Mouse (Mus musculus): ENCODE measurements around the gene Rph3a. TPM values are rescaled to one million over a fixed set of nuclear protein-coding genes. Genes with fewer than 3 reads are reported as not detected.
"Not testable (repeated sequence)": the region's sequence is repeated elsewhere in the genome, so short reads cannot be mapped to it uniquely, and the experiment has no call there.

Rph3a gene
- total RNA-seq, 2 experiments from 2014 or later, result 329 to 347 TPM

DNA sequence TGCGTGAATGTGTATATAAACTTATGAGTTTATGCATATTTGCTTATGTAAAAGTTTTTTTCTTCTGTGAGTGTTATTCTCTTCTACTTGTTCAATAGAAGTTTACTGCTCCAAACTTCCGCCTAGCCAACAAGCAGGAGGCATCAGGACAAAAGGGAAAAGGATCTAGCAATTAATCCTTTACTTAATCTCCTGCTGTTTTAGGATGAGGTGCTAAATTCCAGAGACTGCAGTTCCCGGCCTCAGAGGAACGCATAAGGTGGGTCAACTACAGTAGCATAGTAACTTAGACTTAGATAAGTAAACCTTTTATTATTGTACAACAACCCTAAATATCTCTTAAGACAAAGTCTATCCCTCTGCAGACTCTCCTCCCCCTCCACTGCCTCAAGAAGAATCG lies 75.9 kb downstream of the Rph3a start:
- no peak overlapping the region for H3K4me3 ChIP-seq
- intact Hi-C loops (cut with DNase I), result no loop called here
- DNase-seq (ENCODE audit: extremely low spot score in 1 of 2, low spot score in 2 of 2), result no peak
- H3K27ac ChIP-seq, result no peak overlapping the region
- TF ChIP-seq CTCF (IDR thresholded peaks at IDR 0.05), result no peak

DNA sequence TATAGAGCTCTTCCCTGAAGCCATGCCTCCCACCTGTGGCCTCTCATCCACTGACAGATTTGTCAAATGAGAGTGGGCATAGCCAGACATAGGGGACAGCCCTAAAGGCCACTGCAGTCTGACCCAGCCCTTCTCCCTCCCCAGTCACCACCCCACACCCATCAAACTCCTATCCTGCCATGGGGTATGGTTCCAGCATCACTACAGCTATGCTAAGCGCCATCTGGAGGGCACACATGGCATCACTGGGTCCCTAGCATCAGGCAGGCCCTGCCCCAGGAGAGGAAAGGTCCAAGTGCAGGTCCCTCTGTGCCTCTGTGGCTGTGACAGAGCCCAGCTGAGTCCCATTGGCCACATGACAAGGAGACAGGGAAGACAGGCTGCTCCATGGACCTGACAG lies 82.9 kb downstream of the Rph3a start:
- no peak for DNase-seq (ENCODE audit: extremely low spot score in 1 of 2, low spot score in 2 of 2)
- H3K4me3 ChIP-seq, result no peak overlapping the region
- H3K27ac ChIP-seq, result no peak overlapping the region
- intact Hi-C loops (cut with DNase I), result no loop called here
- TF ChIP-seq CTCF (IDR thresholded peaks at IDR 0.05), result peak; percentile 51

DNA sequence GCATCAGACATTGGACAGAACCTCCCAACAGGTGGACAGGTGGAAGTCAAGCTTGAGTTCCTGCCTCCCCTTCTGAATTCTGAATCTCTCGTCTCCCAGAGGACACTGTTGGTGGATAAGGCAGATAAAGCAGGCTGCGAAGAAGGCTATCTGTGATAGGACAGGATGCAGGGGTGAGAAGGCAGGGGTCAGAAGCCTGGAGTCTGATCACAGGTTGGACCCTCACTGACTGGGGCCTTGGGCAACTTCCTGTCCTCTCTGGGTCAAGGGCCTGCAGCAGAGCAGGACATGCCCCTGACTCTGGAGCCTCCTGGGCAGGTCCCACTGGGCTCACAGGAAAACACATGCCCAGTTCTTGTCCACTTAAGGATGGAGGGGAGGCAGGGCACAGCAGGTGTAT lies 83.6 kb downstream of the Rph3a start:
- H3K27ac ChIP-seq; DNase-seq (ENCODE audit: extremely low spot score in 1 of 2, low spot score in 2 of 2); intact Hi-C loops (cut with DNase I); H3K4me3 ChIP-seq: not testable (repeated sequence)

DNA sequence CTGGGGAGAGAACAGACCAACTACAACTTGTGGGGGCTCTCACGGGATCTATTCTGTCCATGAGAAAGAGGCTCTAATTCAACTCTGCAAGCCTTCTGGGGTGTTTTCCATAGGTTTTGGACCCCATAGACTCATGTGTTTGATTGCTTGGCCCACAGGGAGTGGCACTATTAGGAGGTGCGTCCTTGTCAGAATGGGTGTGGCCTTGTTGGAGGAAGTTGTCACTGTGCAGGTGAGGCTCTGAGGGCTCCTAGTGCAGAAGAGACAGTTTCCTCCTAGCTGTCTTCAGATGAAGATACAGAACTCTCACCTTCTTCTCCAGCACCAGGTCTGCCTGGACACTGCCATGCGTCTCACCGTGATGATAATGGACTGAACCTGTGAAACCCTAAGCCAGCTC lies 85.4 kb downstream of the Rph3a start:
- H3K4me3 ChIP-seq; H3K27ac ChIP-seq; DNase-seq (ENCODE audit: extremely low spot score in 1 of 2, low spot score in 2 of 2): not testable (repeated sequence)
- intact Hi-C loops (cut with DNase I), result loop anchor here (2.0 kb wide), 1 partner anchor 94 kb away; no protein-coding TSS in a partner anchor

DNA sequence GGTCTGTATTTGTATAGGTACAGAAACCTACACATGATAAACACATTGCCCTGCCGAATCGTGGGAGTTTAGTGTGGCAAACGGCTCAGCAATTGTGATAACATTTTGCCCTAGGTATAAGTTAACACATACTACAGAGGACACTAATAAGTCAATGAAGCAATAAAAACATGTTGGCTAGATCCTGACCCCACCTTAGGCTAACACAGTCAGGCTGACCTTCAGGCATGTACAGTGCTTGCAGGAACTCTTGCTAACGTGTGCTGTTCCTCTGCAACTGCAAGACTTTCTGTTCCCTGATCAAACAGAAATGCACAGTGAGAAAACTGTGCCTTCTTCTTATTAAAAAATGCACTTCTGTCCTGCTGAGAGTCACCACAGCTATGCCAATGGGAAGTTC lies 85.9 kb downstream of the Rph3a start:
- no peak for TF ChIP-seq CTCF (IDR thresholded peaks at IDR 0.05)
- no peak overlapping the region for H3K27ac ChIP-seq
- DNase-seq (ENCODE audit: extremely low spot score in 1 of 2, low spot score in 2 of 2), result no peak
- intact Hi-C loops (cut with DNase I), result loop anchor here (2.0 kb wide), 1 partner anchor 93 kb away; no protein-coding TSS in a partner anchor
- no peak overlapping the region for H3K4me3 ChIP-seq

DNA sequence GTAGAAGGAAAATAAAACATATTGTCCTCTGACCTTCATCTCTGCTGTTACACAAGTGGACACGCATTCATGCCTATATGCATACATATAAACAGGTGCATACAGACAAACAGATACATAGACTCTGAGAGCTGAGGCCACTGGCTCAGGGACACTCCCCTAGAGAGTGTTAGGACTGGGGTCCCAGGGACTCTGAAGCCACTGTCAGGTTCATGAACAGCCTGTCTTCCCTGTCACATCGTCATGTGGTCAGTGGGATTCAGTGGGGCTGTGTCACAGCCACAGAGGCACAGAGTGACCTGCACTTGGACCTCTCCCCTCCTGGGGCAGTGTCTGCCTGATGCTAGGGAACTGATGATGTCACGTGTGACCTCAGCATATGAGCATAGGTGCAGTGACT lies 89.6 kb downstream of the Rph3a start:
- no peak for TF ChIP-seq CTCF (IDR thresholded peaks at IDR 0.05)
- Histone ChIP-seq H3K27ac (no peak overlapping the region), H3K4me3 (no peak overlapping the region)
- no peak for DNase-seq (ENCODE audit: extremely low spot score in 1 of 2, low spot score in 2 of 2)
- intact Hi-C loops (cut with DNase I), result no loop called here

DNA sequence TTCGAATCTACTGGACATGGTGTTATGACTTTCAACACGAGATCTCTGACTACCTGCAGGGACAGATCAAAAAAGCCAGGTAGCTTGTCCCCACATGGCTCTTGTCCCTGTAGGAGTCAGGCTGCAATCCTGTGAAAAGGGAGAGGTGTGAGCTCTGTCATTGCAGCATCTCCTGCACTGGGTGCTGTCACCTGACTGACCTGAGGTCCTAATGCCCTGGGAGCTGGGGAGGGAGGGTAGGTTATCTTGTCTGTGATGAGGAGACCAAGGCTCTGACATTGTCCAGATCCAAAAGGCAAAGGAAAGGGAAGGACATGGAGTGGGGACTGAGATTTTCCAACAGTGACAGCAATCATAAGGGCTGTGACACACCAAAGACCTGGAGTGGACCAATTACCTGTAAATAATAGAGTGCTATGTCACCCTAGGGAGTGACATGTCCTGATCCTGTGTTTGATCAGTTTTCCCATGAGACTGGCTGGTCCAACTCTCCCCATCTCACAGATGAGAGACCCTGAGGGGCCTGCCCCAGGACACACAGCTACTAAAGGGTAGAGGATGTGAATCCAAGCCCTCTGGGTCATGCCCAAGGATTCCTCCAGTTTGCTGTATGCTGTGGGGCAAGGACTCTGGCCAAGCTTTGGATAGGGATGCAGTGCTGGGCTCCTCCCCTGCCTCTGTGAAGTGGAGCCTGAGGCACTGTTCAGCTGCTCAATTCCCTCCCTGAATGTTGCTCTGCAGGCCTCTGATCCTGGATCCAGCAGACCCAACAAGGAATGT lies 90.5 kb downstream of the Rph3a start:
- DNase-seq (ENCODE audit: extremely low spot score in 1 of 2, low spot score in 2 of 2); intact Hi-C loops (cut with DNase I): not testable (repeated sequence)

DNA sequence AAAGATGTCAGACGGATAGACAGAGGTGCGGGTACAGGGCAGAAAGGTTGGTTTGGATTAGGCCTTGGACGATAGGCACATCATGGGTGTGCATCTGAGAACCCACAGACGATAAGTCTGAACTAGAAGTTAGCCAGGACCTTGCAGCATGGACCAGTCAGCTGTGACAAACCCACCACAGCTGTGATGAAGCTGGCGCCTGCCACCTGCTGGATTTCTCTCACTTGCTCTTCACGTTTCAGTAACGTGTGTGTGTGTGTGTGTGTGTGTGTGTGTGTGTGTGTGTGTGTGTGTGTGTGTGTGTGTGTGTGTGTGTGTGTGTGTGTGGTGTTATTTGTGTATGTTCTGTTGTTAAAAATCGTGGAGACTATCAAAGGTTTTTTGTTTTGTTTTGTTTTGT lies 95.7 kb downstream of the Rph3a start, which contains the start of gene Oas1d:
Oas1d (plus strand) TSS at position 333 of the 400 bp plus-strand sequence.
- H3K4me3 ChIP-seq; intact Hi-C loops (cut with DNase I); DNase-seq (ENCODE audit: extremely low spot score in 1 of 2, low spot score in 2 of 2); H3K27ac ChIP-seq: not testable (repeated sequence)

More for the DNA sequence above, 90.5 kb downstream of the Rph3a start:
- not testable (repeated sequence) for H3K27ac ChIP-seq, H3K4me3 ChIP-seq

DNA sequence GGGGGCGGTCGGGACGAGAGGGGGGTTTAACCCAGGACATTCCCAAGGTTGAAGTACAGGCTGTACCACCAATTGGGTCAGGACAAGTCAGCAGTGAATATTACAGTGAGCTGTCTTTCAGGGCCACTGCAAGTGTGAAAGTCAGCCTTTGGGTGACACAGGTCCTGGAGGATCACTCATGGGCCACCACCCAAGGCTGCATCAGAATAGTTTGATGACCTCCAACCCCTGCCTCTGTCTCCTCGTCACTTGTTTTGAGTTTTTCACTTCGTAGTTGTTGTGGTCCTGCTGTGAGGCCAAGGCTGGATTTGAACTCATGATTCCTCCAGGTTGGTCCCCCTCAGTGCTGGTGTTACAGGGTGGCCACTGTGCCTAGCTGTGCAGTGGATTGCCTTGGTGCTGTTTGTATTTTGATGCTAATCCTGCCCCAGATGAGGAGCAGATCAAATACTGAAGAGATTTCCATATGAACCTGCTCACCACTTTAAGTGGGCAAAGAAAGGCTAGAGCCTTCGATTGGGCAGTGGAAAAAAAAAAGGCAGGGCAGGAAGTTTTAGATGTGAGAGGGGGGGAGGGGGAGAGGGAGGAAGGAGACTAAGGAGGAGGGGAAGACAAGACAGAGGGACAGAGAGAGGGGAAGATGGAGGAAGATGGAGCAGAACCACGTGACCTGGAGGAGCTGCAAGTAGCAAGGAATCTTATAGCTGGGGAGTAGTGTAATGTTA lies 101.5 kb downstream of the Rph3a start:
- Histone ChIP-seq H3K27ac (no peak overlapping the region), H3K4me3 (no peak overlapping the region)
- DNase-seq (ENCODE audit: extremely low spot score in 1 of 2, low spot score in 2 of 2), result no peak
- intact Hi-C loops (cut with DNase I), result loop anchor here (5.0 kb wide), 1 partner anchor 36 kb away; no protein-coding TSS in a partner anchor
- no peak for TF ChIP-seq CTCF (IDR thresholded peaks at IDR 0.05)

DNA sequence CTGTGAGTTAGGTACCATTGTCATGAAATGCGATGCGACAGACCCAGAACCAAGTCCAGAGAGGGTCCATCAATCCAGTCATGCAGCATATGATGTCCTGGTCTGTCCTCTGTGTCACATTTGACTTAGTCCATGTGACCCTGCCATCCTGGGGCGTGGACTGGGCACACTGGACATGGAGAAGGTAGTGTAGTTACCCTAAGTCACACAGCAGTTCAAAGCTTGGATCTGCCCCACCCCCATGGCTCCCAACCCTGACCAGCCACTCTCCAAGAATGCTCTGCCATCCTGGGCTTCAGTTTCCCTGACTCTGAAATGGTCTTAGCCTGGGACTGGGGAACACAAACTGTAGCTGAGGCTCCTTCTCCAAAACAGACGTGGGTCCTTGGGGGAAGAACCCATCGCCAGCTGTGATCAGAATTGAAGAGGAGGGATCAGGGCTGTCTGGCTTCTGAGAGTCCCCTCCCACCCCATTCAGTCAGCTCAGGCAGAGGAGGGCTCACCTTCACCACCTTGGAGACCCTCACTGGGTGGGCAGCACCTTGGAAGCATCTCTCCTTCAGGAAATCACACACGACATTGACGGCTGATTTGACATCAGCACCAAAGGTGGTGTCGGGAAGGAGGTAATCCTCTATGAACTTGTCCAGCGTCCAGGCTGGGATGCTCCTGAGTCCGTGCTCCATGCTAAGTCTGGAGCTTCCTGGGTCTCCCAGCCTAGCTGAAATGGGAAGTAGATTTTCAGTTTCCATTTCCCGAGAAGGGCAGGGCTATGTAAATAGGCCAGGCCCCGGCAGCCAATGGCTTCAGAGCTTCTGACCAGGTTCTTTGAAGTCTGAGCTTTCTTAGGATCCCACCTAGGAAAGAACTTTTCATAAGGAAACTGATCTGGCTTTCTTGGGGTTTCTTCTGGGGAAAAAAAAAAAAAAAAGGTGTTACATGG lies 102.8 kb downstream of the Rph3a start, which contains the start of gene Oas1a:
Oas1a (minus strand) TSS at position 731 of the 943 bp plus-strand sequence.
- not testable (repeated sequence) for DNase-seq (ENCODE audit: extremely low spot score in 1 of 2, low spot score in 2 of 2); H3K4me3 ChIP-seq; H3K27ac ChIP-seq
- intact Hi-C loops (cut with DNase I), result loop anchor here (2.0 to 5.0 kb wide), 2 partner anchors 16 to 35 kb away; no protein-coding TSS in a partner anchor

DNA sequence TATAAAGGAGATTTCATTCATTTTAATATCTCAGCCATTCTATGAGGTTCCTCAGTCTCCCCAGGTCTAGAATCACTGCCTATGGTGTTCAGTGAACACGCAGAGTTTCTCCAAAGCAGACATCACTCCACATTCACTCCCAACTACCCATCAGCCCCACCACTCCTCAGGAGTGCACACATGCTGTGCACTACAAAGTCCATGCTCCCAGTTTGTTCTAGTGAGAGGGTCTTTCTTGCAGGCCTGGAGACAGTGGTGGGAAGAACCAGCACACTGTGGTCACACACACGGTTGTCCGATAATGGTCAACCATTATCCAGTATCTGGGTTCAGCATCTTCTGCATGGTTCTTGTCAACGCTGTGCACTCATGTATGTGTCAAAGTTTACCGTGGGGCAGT lies 107.8 kb downstream of the Rph3a start:
- no peak for TF ChIP-seq CTCF (IDR thresholded peaks at IDR 0.05)
- Histone ChIP-seq H3K4me3 (no peak overlapping the region), H3K27ac (no peak overlapping the region)
- DNase-seq (ENCODE audit: extremely low spot score in 1 of 2, low spot score in 2 of 2), result no peak
- intact Hi-C loops (cut with DNase I), result no loop called here
